Mouse (Mus musculus): ENCODE results near the gene Wdr1. TPM values are rescaled to one million over a fixed set of nuclear protein-coding genes. Genes with fewer than 3 reads are reported as not detected.

Gene Wdr1
- polyA plus RNA-seq, 1 experiment from 2014 or later, result 148 TPM

GRCm38 (mm10) chr5:38476861-38477565 is 86.0 kb downstream of the Wdr1 start:
- H3K27ac ChIP-seq (replicated peaks), result no peak overlapping the region
- ATAC-seq (ENCODE audit: low read depth), result no peak
- H3K4me1 ChIP-seq (replicated peaks), result peaks cover 26% of the 10 kb centered on the region
- H3K4me3 ChIP-seq, result no peak overlapping the region
- H3K4me2 ChIP-seq, result no peak overlapping the region
- H3K27me3 ChIP-seq, result 0 out of 2 replicates have a peak, but pooled peaks cover 11% of the 10 kb centered on the region
- no peaks in the 10 kb centered on the region for H3K36me3 ChIP-seq
- WGBS, result 89% methylated on average over 25 of the region's 25 CpGs
- H3K9me3 ChIP-seq, result no peaks in the 10 kb centered on the region
- no peak overlapping the region for H3K9ac ChIP-seq

Other genes with a start within 250 kb of the Wdr1 start
- 0.27 and 0.28 TPM in 2 replicates for gene Drd5, start 243.9 kb downstream of the Wdr1 start, polyA plus RNA-seq (2015; fragmentation: Nextera tagmentation; extraction: Ambion mirVana)
- 0.12 and 0.64 TPM in 2 replicates for gene Slc2a9, start 60.1 kb downstream of the Wdr1 start, polyA plus RNA-seq (2015; fragmentation: Nextera tagmentation; extraction: Ambion mirVana)
- 37.8 and 39.6 TPM in 2 replicates for gene Zfp518b, start 121.6 kb upstream of the Wdr1 start, polyA plus RNA-seq (2015; fragmentation: Nextera tagmentation; extraction: Ambion mirVana)

All from neural tube, embryonic 13.5 days (tissue).